Mouse (Mus musculus): ENCODE data around the gene Thrsp. TPM values are rescaled to one million over a fixed set of nuclear protein-coding genes. Genes with fewer than 3 reads are reported as not detected.

Gene Thrsp
- polyA plus RNA-seq, 1 experiment from 2014 or later: 1.2 TPM

- no peak overlapping the region for H3K27ac ChIP-seq (ENCODE audit: low read length)
- no peak for ATAC-seq (ENCODE audit: low FRiP score, low TSS enrichment)
- 76% methylated on average over 10 of the region's 10 CpGs for WGBS
These were observed 33.9 kb downstream of the Thrsp start for GRCm38 (mm10) chr7:97383496-97384132.

GRCm38 (mm10) chr7:97382661-97383060, 34.9 kb downstream of the Thrsp start:
- Histone ChIP-seq H3K9ac (replicated peaks; ENCODE audit: low read length) (no peak overlapping the region), H3K4me3 (ENCODE audit: low read length) (no peak overlapping the region), H3K4me2 (replicated peaks; ENCODE audit: low read depth, low read length) (no peak overlapping the region), H3K4me1 (ENCODE audit: insufficient read depth, low read length) (no peaks in the 10 kb centered on the region), H3K36me3 (ENCODE audit: insufficient read depth, low read length) (peaks cover 70% of the 10 kb centered on the region), H3K27me3 (ENCODE audit: insufficient read depth, low read length) (no peaks in the 10 kb centered on the region), H3K27ac (ENCODE audit: low read length) (no peak overlapping the region), H3K9me3 (ENCODE audit: low read length) (no peaks in the 10 kb centered on the region)
- WGBS: 96% methylated on average over 8 of the region's 8 CpGs
- ATAC-seq (ENCODE audit: low FRiP score, low TSS enrichment): no peak

More at GRCm38 (mm10) chr7:97383496-97384132, 33.9 kb downstream of the Thrsp start:
- no peak overlapping the region for H3K4me3 ChIP-seq (ENCODE audit: low read length)
- no peaks in the 10 kb centered on the region for H3K4me1 ChIP-seq (ENCODE audit: insufficient read depth, low read length)
- H3K4me2 ChIP-seq (replicated peaks; ENCODE audit: low read depth, low read length): no peak overlapping the region
- no peaks in the 10 kb centered on the region for H3K9me3 ChIP-seq (ENCODE audit: low read length)
- H3K9ac ChIP-seq (replicated peaks; ENCODE audit: low read length): no peak overlapping the region
- H3K27me3 ChIP-seq (ENCODE audit: insufficient read depth, low read length): no peaks in the 10 kb centered on the region
- peaks cover 66% of the 10 kb centered on the region for H3K36me3 ChIP-seq (ENCODE audit: insufficient read depth, low read length)

- Histone ChIP-seq H3K4me2 (replicated peaks; ENCODE audit: low read depth, low read length) (no peak overlapping the region), H3K4me3 (ENCODE audit: low read length) (no peak overlapping the region), H3K27me3 (ENCODE audit: insufficient read depth, low read length) (no peaks in the 10 kb centered on the region), H3K9me3 (ENCODE audit: low read length) (no peaks in the 10 kb centered on the region), H3K27ac (ENCODE audit: low read length) (no peak overlapping the region), H3K9ac (replicated peaks; ENCODE audit: low read length) (no peak overlapping the region), H3K36me3 (ENCODE audit: insufficient read depth, low read length) (peaks cover 67% of the 10 kb centered on the region), H3K4me1 (ENCODE audit: insufficient read depth, low read length) (no peaks in the 10 kb centered on the region)
- ATAC-seq (ENCODE audit: low FRiP score, low TSS enrichment): no peak
- WGBS: 91% methylated on average over 5 of the region's 5 CpGs
These were observed 36.9 kb downstream of the Thrsp start for GRCm38 (mm10) chr7:97380500-97381123.

- no peak for ATAC-seq (ENCODE audit: low FRiP score, low TSS enrichment)
These were observed 38.2 kb downstream of the Thrsp start for GRCm38 (mm10) chr7:97379304-97379703.

GRCm38 (mm10) chr7:97375906-97376305, 41.6 kb downstream of the Thrsp start:
- no peak overlapping the region for H3K27ac ChIP-seq (ENCODE audit: low read length)
- no peak overlapping the region for H3K9ac ChIP-seq (replicated peaks; ENCODE audit: low read length)
- H3K4me2 ChIP-seq (replicated peaks; ENCODE audit: low read depth, low read length): no peak overlapping the region
- H3K4me1 ChIP-seq (ENCODE audit: insufficient read depth, low read length): peaks cover 9% of the 10 kb centered on the region
- peaks cover 46% of the 10 kb centered on the region for H3K36me3 ChIP-seq (ENCODE audit: insufficient read depth, low read length)
- H3K9me3 ChIP-seq (ENCODE audit: low read length): no peaks in the 10 kb centered on the region
- no peaks in the 10 kb centered on the region for H3K27me3 ChIP-seq (ENCODE audit: insufficient read depth, low read length)
- whole genome bisulfite sequencing: 88% methylated on average over 2 of the region's 2 CpGs
- H3K4me3 ChIP-seq (ENCODE audit: low read length): no peak overlapping the region
- ATAC-seq (ENCODE audit: low FRiP score, low TSS enrichment): no peak

More at GRCm38 (mm10) chr7:97379304-97379703, 38.2 kb downstream of the Thrsp start:
- Histone ChIP-seq H3K4me1 (ENCODE audit: insufficient read depth, low read length) (no peaks in the 10 kb centered on the region), H3K9ac (replicated peaks; ENCODE audit: low read length) (no peak overlapping the region), H3K27ac (ENCODE audit: low read length) (no peak overlapping the region), H3K9me3 (ENCODE audit: low read length) (no peaks in the 10 kb centered on the region), H3K36me3 (ENCODE audit: insufficient read depth, low read length) (peaks cover 69% of the 10 kb centered on the region), H3K27me3 (ENCODE audit: insufficient read depth, low read length) (no peaks in the 10 kb centered on the region), H3K4me2 (replicated peaks; ENCODE audit: low read depth, low read length) (no peak overlapping the region), H3K4me3 (ENCODE audit: low read length) (no peak overlapping the region)
- WGBS: 92% methylated on average over 5 of the region's 5 CpGs

- H3K27ac ChIP-seq (ENCODE audit: low read length): no peak overlapping the region
- no peak overlapping the region for H3K4me3 ChIP-seq (ENCODE audit: low read length)
- H3K27me3 ChIP-seq (ENCODE audit: insufficient read depth, low read length): no peaks in the 10 kb centered on the region
- peaks cover 43% of the 10 kb centered on the region for H3K36me3 ChIP-seq (ENCODE audit: insufficient read depth, low read length)
- no peak overlapping the region for H3K4me2 ChIP-seq (replicated peaks; ENCODE audit: low read depth, low read length)
- peaks cover 12% of the 10 kb centered on the region for H3K4me1 ChIP-seq (ENCODE audit: insufficient read depth, low read length)
- no peaks in the 10 kb centered on the region for H3K9me3 ChIP-seq (ENCODE audit: low read length)
- 96% methylated on average over 9 of the region's 9 CpGs for WGBS
- H3K9ac ChIP-seq (replicated peaks; ENCODE audit: low read length): no peak overlapping the region
- no peak for ATAC-seq (ENCODE audit: low FRiP score, low TSS enrichment)
These were observed 42.4 kb downstream of the Thrsp start for GRCm38 (mm10) chr7:97375101-97375500.

- no peaks in the 10 kb centered on the region for H3K9me3 ChIP-seq (ENCODE audit: low read length)
- no peak overlapping the region for H3K27ac ChIP-seq (ENCODE audit: low read length)
- no peaks in the 10 kb centered on the region for H3K36me3 ChIP-seq (ENCODE audit: insufficient read depth, low read length)
- no peak overlapping the region for H3K4me3 ChIP-seq (ENCODE audit: low read length)
- WGBS: 88% methylated on average over 1 of the region's 1 CpGs
- H3K27me3 ChIP-seq (ENCODE audit: insufficient read depth, low read length): no peaks in the 10 kb centered on the region
- ATAC-seq (ENCODE audit: low FRiP score, low TSS enrichment): no peak
- no peak overlapping the region for H3K9ac ChIP-seq (replicated peaks; ENCODE audit: low read length)
- H3K4me1 ChIP-seq (ENCODE audit: insufficient read depth, low read length): peaks cover 3% of the 10 kb centered on the region
- no peak overlapping the region for H3K4me2 ChIP-seq (replicated peaks; ENCODE audit: low read depth, low read length)
These were observed 51.6 kb downstream of the Thrsp start for GRCm38 (mm10) chr7:97365887-97366286.

Other genes with a start within 250 kb of the Thrsp start
- 1.3 and 1.7 TPM in 2 replicates for gene Usp35, start 85.7 kb downstream of the Thrsp start, polyA plus RNA-seq (2015; fragmentation: Nextera tagmentation; extraction: Ambion mirVana)
- 4.7 and 5.4 TPM in 2 replicates for gene Kctd21, start 85.4 kb downstream of the Thrsp start, polyA plus RNA-seq (2015; fragmentation: Nextera tagmentation; extraction: Ambion mirVana)
- 43.6 and 49.3 TPM in 2 replicates for gene Alg8, start 46.1 kb downstream of the Thrsp start, polyA plus RNA-seq (2015; fragmentation: Nextera tagmentation; extraction: Ambion mirVana)
- 324 and 325 TPM in 2 replicates for gene Ndufc2, start 17.7 kb downstream of the Thrsp start, polyA plus RNA-seq (2015; fragmentation: Nextera tagmentation; extraction: Ambion mirVana)
- gene Kctd14, start 33.6 kb upstream of the Thrsp start, polyA plus RNA-seq (2015; fragmentation: Nextera tagmentation; extraction: Ambion mirVana): 1.2 and 1.4 TPM in 2 replicates
- 59.2 and 60.4 TPM in 2 replicates for gene Ints4, start 63.2 kb upstream of the Thrsp start, polyA plus RNA-seq (2015; fragmentation: Nextera tagmentation; extraction: Ambion mirVana)
- 57.5 and 58.5 TPM in 2 replicates for gene Aamdc, start 161.8 kb upstream of the Thrsp start, polyA plus RNA-seq (2015; fragmentation: Nextera tagmentation; extraction: Ambion mirVana)
- gene Rsf1, start 162.2 kb upstream of the Thrsp start, polyA plus RNA-seq (2015; fragmentation: Nextera tagmentation; extraction: Ambion mirVana): 18.8 and 20.9 TPM in 2 replicates

Measured in kidney, embryonic 16.5 days (tissue).